Mouse (Mus musculus) testis, adult 2 months (tissue): ENCODE results near the gene Aldh8a1.

Experiments
- CTCF ChIP-seq: fragments of 200-500 bp; IDR thresholded peaks from 2 replicates; pipeline ENCODE4 v1.5.1; 2012; ENCODE audit warnings: low read depth, mild to moderate bottlenecking, inconsistent platforms, low read length, moderate library complexity; ENCODE audit not compliant: control insufficient read depth, insufficient read depth, insufficient replicate concordance
- POLR2A ChIP-seq: fragments of 200-500 bp; IDR thresholded peaks from 2 replicates; pipeline ENCODE4 v1.6.1; 2012; ENCODE audit warnings: low read depth, mild to moderate bottlenecking, inconsistent platforms, low read length, moderate library complexity; ENCODE audit not compliant: control insufficient read depth

DNA sequence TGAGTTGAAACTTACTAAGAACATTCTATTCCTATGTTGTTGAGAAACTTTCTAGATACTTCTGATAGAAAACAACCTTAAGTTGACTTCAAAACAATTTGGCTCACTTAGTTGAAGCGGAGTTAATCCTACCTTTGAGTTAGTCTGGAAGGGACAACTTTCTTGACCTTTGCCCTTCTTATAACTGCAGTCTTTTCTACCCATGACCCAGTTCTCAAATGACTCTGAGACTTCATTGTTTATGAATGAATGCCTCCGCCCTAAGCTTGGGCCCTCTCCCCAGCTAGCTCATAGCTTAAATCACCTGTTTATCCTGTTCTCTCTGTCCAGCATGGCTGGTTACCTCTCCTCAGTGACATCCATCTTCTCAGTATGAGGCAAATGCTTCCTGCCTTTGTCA, 7.5 kb upstream of the Aldh8a1 start:
- TF ChIP-seq CTCF (no peak), POLR2A (no peak)
